Mouse (Mus musculus): ENCODE measurements around the gene Ccser2.

GRCm38 (mm10) chr14:36868769-36869362 lies 99.7 kb downstream of the Ccser2 start:
- TF ChIP-seq TAL1 (IDR thresholded peaks at IDR 0.05; ENCODE audit: low read length) (no peak), GATA1 (IDR thresholded peaks at IDR 0.05; ENCODE audit: low read length) (no peak)
